Mouse (Mus musculus) bone marrow macrophage, adult 2 months (primary cell): ENCODE measurements around the gene Olfr1416.
A peak's percentile ranks its signal among the peaks of the same experiment; 100 is the strongest.

Experiments used
- CTCF ChIP-seq: IDR thresholded peaks from 2 replicates; pipeline ENCODE4 v1.5.1; 2012; ENCODE audit warnings: low read depth, mild to moderate bottlenecking, low read length, moderate library complexity
- POLR2A ChIP-seq: IDR thresholded peaks from 2 replicates; pipeline ENCODE4 v1.6.1; 2012; ENCODE audit warnings: mild to moderate bottlenecking, low read depth, low read length, borderline replicate concordance

DNA sequence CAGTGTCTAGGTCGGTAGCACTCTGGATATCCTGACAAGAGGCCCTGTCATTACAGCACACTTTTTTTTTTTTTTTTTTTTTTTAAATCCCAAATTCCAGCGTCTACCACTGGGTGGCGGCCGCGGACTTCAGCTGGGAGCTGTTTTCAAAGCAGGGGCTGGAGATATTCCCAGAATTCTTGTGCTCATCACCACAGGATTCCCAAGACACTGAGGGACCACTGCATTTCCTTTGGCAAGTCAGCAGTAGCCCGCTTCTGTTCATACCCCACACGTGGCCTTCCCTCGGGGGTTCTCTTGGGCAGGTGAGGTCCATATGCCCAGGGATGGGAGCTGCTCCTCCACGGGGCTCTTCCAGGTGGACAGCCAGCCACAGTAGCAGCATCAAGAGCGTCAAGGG lies 36.5 kb upstream of the Olfr1416 start:
- TF ChIP-seq POLR2A (no peak), CTCF (peak; percentile 78)
